Mouse (Mus musculus) limb, embryonic 11.5 days (tissue): ENCODE measurements at regions not wholly inside any gene's neighbourhood (a gene's known extent, or its start where the extent isn't known, plus 50 kb on each side); places are given as distances from the start of the nearest gene placed in this dataset.

Source experiments
- ATAC-seq: fragments of 200-750 bp; cut with Nextera tagmentation; 2 replicates; pipeline ENCODE4 v1.8.0; 2017; ENCODE audit warnings: low read depth; ENCODE audit not compliant: insufficient number of reproducible peaks, low FRiP score, low TSS enrichment
- DNase-seq: peaks from one replicate; pipeline ENCODE4 v3.0.0-alpha.2; 2015; ENCODE audit warnings: low spot score
- H3K27ac ChIP-seq: fragments of 300-500 bp; sonication (generic); replicated peaks from 2 replicates; pipeline ENCODE4 v1.5.1; 2014; ENCODE audit warnings: low read depth, mild to moderate bottlenecking, low read length
- H3K27me3 ChIP-seq: fragments of 300-500 bp; sonication (generic); 2 replicates; pipeline ENCODE4 v1.6.1; 2014; ENCODE audit warnings: mild to moderate bottlenecking, low read length, mixed read lengths; ENCODE audit not compliant: control insufficient read depth, insufficient read depth
- H3K36me3 ChIP-seq: fragments of 300-500 bp; sonication (generic); 2 replicates; pipeline ENCODE4 v1.6.1; 2014; ENCODE audit warnings: mild to moderate bottlenecking, low read length, moderate library complexity, mixed read lengths; ENCODE audit not compliant: control insufficient read depth, insufficient read depth
- H3K4me1 ChIP-seq: fragments of 300-500 bp; sonication (generic); 2 replicates; pipeline ENCODE4 v1.6.1; 2014; ENCODE audit warnings: low read length, mixed read lengths; ENCODE audit not compliant: control insufficient read depth, insufficient read depth
- H3K4me2 ChIP-seq: fragments of 300-500 bp; sonication (generic); 2 replicates; pipeline ENCODE4 v1.6.1; 2014; ENCODE audit warnings: low read depth, mild to moderate bottlenecking, moderate library complexity; ENCODE audit not compliant: severe bottlenecking
- H3K4me3 ChIP-seq: fragments of 300-500 bp; sonication (generic); 2 replicates; pipeline ENCODE4 v1.5.1; 2014; ENCODE audit warnings: low read depth, low read length
- H3K9ac ChIP-seq: fragments of 300-500 bp; sonication (generic); 2 replicates; pipeline ENCODE4 v1.6.1; 2014; ENCODE audit warnings: mild to moderate bottlenecking, low read length
- H3K9me3 ChIP-seq: fragments of 300-500 bp; sonication (generic); 2 replicates; pipeline ENCODE4 v1.6.1; 2016; ENCODE audit warnings: low read length; ENCODE audit not compliant: control insufficient read depth
- WGBS: fragments of 180-500 bp; shearing (Covaris S2); extraction: QIAGEN DNeasy Blood & Tissue Kit; methylation state at CpG from one replicate; pipeline ENCODE4 v1.1.7; 2014; 5-methylcytosine and 5-hydroxymethylcytosine counted together

- 94% methylated on average over 2 of the region's 2 CpGs for WGBS
- H3K9me3 ChIP-seq: no peaks in the 10 kb centered on the region
- H3K9ac ChIP-seq: no peak overlapping the region
- no peaks in the 10 kb centered on the region for H3K4me1 ChIP-seq
- no peaks in the 10 kb centered on the region for H3K36me3 ChIP-seq
- ATAC-seq: no peak
- no peaks in the 10 kb centered on the region for H3K27me3 ChIP-seq
- DNase-seq: no peak
- H3K4me2 ChIP-seq: no peak overlapping the region
- no peak overlapping the region for H3K4me3 ChIP-seq
- no peak overlapping the region for H3K27ac ChIP-seq
These were observed 362.4 kb downstream of the Rnf144b start for GRCm38 (mm10) chr13:47484819-47485218.

GRCm38 (mm10) chr13:47486111-47486510, 363.7 kb downstream of the Rnf144b start:
- H3K36me3 ChIP-seq: no peaks in the 10 kb centered on the region
- no peaks in the 10 kb centered on the region for H3K27me3 ChIP-seq
- H3K9me3 ChIP-seq: no peaks in the 10 kb centered on the region
- H3K4me2 ChIP-seq: no peak overlapping the region
- ATAC-seq: no peak
- H3K4me3 ChIP-seq: no peak overlapping the region
- H3K27ac ChIP-seq: no peak overlapping the region
- H3K4me1 ChIP-seq: no peaks in the 10 kb centered on the region
- H3K9ac ChIP-seq: no peak overlapping the region
- no peak for DNase-seq

GRCm38 (mm10) chr13:47486658-47487057, 364.2 kb downstream of the Rnf144b start:
- 93% methylated on average over 3 of the region's 3 CpGs for WGBS
- no peaks in the 10 kb centered on the region for H3K9me3 ChIP-seq
- H3K36me3 ChIP-seq: no peaks in the 10 kb centered on the region
- H3K27me3 ChIP-seq: no peaks in the 10 kb centered on the region
- no peak for DNase-seq
- H3K9ac ChIP-seq: no peak overlapping the region
- no peaks in the 10 kb centered on the region for H3K4me1 ChIP-seq
- no peak overlapping the region for H3K27ac ChIP-seq
- no peak overlapping the region for H3K4me2 ChIP-seq
- no peak overlapping the region for H3K4me3 ChIP-seq
- ATAC-seq: no peak

GRCm38 (mm10) chr13:47505380-47505955, 383.0 kb downstream of the Rnf144b start:
- DNase-seq: no peak
- no peak overlapping the region for H3K9ac ChIP-seq
- no peak overlapping the region for H3K27ac ChIP-seq
- WGBS: 90% methylated on average over 15 of the region's 15 CpGs
- no peaks in the 10 kb centered on the region for H3K4me1 ChIP-seq
- no peaks in the 10 kb centered on the region for H3K9me3 ChIP-seq
- H3K4me3 ChIP-seq: no peak overlapping the region
- no peaks in the 10 kb centered on the region for H3K36me3 ChIP-seq
- no peaks in the 10 kb centered on the region for H3K27me3 ChIP-seq
- ATAC-seq: no peak
- no peak overlapping the region for H3K4me2 ChIP-seq

GRCm38 (mm10) chr13:47532935-47533334, 410.5 kb downstream of the Rnf144b start:
- H3K4me3 ChIP-seq: no peak overlapping the region
- H3K4me1 ChIP-seq: no peaks in the 10 kb centered on the region
- H3K9me3 ChIP-seq: no peaks in the 10 kb centered on the region
- no peak overlapping the region for H3K4me2 ChIP-seq
- no peaks in the 10 kb centered on the region for H3K36me3 ChIP-seq
- DNase-seq (no peak), ATAC-seq (no peak)
- no peak overlapping the region for H3K27ac ChIP-seq
- no peak overlapping the region for H3K9ac ChIP-seq
- 96% methylated on average over 1 of the region's 1 CpGs for WGBS
- H3K27me3 ChIP-seq: no peaks in the 10 kb centered on the region

GRCm38 (mm10) chr13:47537156-47537555, 414.7 kb downstream of the Rnf144b start:
- no peaks in the 10 kb centered on the region for H3K36me3 ChIP-seq
- no peak overlapping the region for H3K4me2 ChIP-seq
- 90% methylated on average over 2 of the region's 2 CpGs for WGBS
- no peak for DNase-seq
- H3K9me3 ChIP-seq: no peaks in the 10 kb centered on the region
- no peak overlapping the region for H3K9ac ChIP-seq
- no peak overlapping the region for H3K27ac ChIP-seq
- no peaks in the 10 kb centered on the region for H3K4me1 ChIP-seq
- ATAC-seq: no peak
- H3K27me3 ChIP-seq: no peaks in the 10 kb centered on the region
- H3K4me3 ChIP-seq: no peak overlapping the region

GRCm38 (mm10) chr13:47549626-47550025, 427.2 kb downstream of the Rnf144b start:
- Histone ChIP-seq H3K27ac (no peak overlapping the region), H3K27me3 (no peaks in the 10 kb centered on the region), H3K9ac (no peak overlapping the region), H3K4me2 (no peak overlapping the region), H3K4me1 (no peaks in the 10 kb centered on the region), H3K4me3 (no peak overlapping the region), H3K9me3 (no peaks in the 10 kb centered on the region), H3K36me3 (no peaks in the 10 kb centered on the region)
- 50% methylated on average over 6 of the region's 6 CpGs for WGBS
- no peak for DNase-seq
- no peak for ATAC-seq

- Histone ChIP-seq H3K9me3 (no peaks in the 10 kb centered on the region), H3K27me3 (no peaks in the 10 kb centered on the region), H3K27ac (no peak overlapping the region), H3K4me3 (no peak overlapping the region), H3K4me1 (no peaks in the 10 kb centered on the region), H3K9ac (no peak overlapping the region), H3K4me2 (no peak overlapping the region), H3K36me3 (no peaks in the 10 kb centered on the region)
- DNase-seq: no peak
- ATAC-seq: no peak
- 91% methylated on average over 3 of the region's 3 CpGs for WGBS
These were observed 429.8 kb downstream of the Rnf144b start for GRCm38 (mm10) chr13:47552251-47552650.

GRCm38 (mm10) chr13:47554198-47554597, 431.7 kb downstream of the Rnf144b start:
- Histone ChIP-seq H3K36me3 (no peaks in the 10 kb centered on the region), H3K9ac (no peak overlapping the region), H3K27ac (no peak overlapping the region), H3K27me3 (no peaks in the 10 kb centered on the region), H3K4me1 (no peaks in the 10 kb centered on the region), H3K4me3 (no peak overlapping the region), H3K4me2 (no peak overlapping the region), H3K9me3 (no peaks in the 10 kb centered on the region)
- 30% methylated on average over 1 of the region's 1 CpGs for WGBS
- DNase-seq: no peak
- no peak for ATAC-seq
